Mouse (Mus musculus): Measurements from ENCODE around the gene Atcay.

DNA sequence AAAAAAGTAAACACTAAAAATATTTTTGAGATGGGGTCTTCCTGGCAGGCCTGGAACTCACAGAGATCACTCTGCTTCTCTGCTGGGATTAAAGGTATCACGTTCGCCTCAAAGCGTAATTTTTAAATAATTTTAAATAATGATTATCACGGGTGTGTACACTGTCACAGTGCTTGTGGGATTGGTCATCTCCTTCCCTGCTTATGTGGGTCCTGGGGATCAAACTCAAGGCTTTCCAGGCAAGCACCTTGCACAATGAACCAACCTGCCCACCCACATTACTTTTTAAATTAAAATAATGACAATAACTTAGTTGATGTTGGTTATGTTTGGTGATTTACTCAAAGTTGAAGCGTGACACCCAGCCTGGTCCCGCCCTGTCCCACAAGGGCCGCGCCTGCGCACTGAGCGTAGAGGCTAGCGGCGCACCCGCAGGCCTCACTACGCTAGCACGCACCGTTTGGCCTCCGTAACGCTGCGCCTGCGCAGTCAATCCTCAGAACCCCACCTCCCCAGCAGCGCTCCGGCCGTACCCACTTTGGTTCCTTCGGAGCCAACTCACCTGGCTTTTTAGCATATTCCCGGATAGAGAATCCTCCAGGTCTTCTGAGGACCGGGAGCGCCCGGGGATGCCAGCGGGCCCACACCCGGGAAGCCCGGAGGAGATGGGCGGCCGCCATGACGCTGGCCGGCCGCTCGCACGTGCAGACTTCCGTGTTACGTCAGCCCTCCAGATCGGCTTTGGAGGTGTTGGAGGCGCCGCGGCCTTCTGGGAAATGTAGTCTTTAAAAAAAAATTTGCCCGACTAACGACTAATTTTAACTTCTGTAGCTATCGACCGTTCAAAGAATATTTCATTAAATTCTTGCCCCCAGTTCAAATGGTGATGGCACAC, 35.8 kb upstream of the Atcay start, which contains the start of the genes Mrpl54 and Apba3:
- TF ChIP-seq CTCF (conservative IDR thresholded peaks at IDR 0.05; ENCODE audit: low read length) (no peak), NANOG (IDR thresholded peaks at IDR 0.05; ENCODE audit: borderline replicate concordance, low read length) (no peak)

Data from E14TG2a.4 (cell line).